Mouse (Mus musculus) heart, postnatal 0 days (tissue): ENCODE results near the gene Aes.

Experiments used
- CTCF ChIP-seq: IDR thresholded peaks from 2 replicates; pipeline ENCODE4 v1.5.1; 2016; ENCODE audit warnings: antibody characterized with exemption, control low read depth, low read depth
- EP300 ChIP-seq: IDR thresholded peaks from 2 replicates; pipeline ENCODE4 v1.6.1; 2016; ENCODE audit warnings: antibody characterized with exemption, low read depth

DNA sequence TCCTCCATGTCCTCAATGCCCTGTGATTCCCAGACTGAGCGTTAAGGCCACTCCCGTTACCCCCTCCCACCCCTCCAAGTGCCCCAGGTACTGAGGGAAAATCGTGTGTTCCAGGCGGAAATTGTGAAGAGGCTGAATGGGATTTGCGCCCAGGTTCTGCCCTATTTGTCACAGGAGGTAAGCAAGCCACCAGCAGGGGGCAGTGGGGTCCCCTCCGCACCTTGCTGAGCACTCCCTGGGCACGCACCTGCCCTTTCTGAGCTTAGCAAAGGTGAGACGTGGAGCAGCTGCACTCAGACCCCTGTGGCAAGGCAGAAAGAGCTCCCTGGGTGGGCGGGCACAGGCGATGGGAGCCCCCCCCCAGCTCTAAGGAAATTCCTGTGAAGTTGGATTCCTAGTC lies 5.4 kb downstream of the Aes start:
- TF ChIP-seq CTCF (peak; percentile 54), EP300 (no peak)
